Mouse (Mus musculus): ENCODE data around the gene Synrg. TPM values are rescaled to one million over a fixed set of nuclear protein-coding genes. Genes with fewer than 3 reads are reported as not detected.

Synrg gene
- total RNA-seq, 4 experiments from 2014 or later, result 49.3 to 73.8 (median 63.4) TPM

DNA sequence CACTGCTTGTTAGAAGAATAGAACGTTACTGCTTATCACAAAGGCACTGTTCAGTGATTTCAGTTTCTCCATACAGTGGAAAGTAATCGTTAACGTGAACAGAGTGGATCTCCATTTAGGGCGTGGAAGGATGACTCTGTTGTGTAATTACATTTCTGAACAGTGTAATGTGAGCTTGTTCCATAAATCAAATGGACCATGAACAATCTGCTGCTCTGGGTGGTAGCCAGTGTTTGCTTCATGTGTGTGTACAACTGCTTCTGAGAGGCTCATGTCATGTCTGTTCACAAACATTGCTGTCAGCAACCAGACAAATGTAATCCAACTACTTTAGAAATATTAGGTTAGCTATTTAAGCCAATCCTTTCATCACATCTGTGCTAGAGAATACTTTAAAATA lies 27.5 kb downstream of the Synrg start:
- DNase-seq, result no peak

GRCm38 (mm10) chr11:83993428-83993827 lies 29.2 kb downstream of the Synrg start:
- no peak for DNase-seq

DNA sequence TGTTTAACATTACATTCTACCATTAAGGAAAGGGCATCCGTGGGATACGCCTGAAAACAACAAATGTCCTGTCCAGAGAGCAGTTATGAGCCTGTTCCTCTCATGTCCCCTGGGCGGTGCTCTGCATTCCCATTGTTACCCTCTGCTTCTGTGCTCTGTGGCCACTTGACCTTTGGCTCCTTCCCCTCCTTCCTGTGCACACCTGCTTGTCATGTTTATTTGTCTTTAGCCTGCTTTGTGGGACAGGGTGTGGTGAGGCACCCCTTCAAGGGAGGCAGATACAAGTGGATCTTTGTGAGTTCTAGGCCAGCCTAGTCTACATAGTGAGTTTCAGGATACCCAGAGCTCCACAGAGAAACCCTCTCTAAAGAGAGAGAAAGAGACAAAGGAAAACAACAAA lies 30.3 kb downstream of the Synrg start:
- DNase-seq, result no peak

DNA sequence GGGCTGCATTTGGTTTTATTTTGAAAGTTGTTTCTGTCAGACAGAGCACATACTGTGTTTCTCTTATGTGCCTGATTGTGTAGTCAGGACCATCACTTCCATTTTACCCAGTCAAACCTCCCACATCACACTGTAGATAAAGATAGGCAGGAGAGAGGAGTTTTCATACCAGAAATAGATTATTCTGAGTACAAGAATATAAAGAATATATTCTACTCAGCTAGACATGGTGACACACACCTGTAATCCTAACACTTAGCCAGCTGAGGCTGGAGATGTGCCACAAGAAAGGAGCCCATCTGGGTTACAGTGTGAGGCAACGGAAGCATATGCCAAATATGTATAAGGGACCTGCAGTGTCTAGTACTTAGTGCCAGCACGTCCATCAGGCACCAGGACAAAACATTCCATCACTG lies 31.3 kb downstream of the Synrg start:
- no peak for DNase-seq

GRCm38 (mm10) chr11:83997171-83997868 lies 33.1 kb downstream of the Synrg start:
- no peak for DNase-seq

DNA sequence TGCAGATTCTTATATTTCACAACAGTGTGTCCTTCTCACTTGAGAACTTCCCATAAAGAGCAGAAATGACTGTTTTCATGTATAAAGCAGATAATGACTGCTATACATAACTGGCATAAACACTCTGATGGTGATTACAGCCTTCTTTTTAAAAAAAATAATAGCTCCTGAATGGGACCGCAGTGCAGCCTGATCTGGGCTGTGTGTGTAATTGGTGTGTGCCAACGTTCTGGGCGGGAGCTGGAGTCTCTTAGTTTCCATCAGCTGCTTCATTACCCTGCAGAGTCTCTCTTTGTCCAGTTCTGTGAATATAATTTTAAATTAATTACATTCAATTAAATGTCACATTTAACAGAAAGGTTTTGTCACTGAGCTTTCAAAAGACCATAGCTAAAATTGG lies 34.8 kb downstream of the Synrg start:
- no peak for DNase-seq

DNA sequence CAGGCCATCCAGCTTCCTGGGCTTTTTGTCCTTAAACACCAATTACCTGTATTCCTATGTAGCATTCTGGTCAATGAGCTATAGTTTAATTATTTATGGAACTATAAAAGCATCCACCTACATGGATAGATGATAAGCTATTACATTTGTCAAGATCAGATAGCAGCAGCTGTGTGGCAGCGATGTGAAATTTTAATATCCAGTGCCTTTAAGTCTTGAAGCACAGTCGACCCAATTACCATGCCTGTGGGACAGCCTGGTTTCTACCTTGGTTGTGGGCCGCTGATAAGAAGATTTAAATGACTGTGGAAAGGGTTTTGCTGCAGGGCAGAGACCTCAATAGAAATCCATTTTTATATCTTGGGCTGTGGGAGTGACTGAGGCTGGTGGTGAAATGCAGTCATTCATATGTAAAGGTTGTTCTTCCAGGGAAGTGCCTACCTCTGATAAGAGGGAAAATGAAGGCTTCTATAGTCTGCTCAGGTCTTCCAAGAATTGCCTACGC lies 35.2 kb downstream of the Synrg start:
- DNase-seq, result no peak

DNA sequence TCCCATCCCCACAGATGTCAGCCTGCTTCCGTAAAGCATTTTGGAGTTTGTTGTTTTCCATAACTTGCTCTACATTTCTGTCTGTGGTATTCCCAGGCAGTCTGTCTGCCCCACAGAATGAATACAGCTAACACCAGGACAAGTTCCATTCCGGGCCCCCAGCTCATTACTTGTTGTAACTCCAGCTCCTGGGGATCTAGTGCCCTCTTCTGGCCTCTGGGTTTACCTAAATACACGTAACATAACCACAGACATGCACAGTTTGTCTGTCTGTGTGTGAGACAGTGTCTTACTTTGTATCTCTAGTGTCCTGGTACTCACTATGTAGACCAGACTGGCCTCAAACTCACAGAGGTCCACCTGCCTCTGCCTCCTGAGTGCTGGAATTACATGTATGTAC lies 37.0 kb downstream of the Synrg start:
- no peak for DNase-seq

- no peak for DNase-seq
Measured at GRCm38 (mm10) chr11:84003986-84004385, 39.8 kb downstream of the Synrg start.

- no peak for DNase-seq
Measured at GRCm38 (mm10) chr11:84009001-84009400, 44.8 kb downstream of the Synrg start.

- DNase-seq, result no peak
Measured at GRCm38 (mm10) chr11:84010411-84010810, 46.2 kb downstream of the Synrg start.

DNA sequence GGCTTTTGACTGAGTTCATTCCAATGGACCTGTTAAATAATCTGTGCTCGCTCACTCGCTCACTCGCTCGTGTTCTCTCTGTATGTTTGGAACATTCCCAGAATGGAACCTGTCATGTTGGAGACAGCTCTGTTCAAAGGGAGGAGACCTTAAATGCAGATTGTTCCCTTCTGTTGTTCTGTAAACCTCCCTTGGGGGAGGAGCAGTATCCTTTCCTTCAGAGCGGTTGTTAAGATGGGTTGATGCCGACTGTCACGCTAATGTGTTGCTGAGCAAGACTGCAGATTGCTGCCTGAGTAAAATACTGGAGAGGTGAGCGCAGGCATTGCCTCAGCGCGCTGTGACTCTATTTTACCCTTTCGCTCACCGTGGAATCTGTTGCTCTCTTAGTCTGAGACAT lies 46.8 kb downstream of the Synrg start:
- DNase-seq, result no peak

- no peak for DNase-seq
Measured at GRCm38 (mm10) chr11:84011576-84011975, 47.3 kb downstream of the Synrg start.

GRCm38 (mm10) chr11:84013105-84013504 lies 48.9 kb downstream of the Synrg start:
- no peak for DNase-seq

GRCm38 (mm10) chr11:84016147-84016809 lies 52.0 kb downstream of the Synrg start:
- no peak for DNase-seq

GRCm38 (mm10) chr11:84016810-84017508 lies 52.7 kb downstream of the Synrg start:
- DNase-seq, result no peak

- DNase-seq, result no peak
Measured at GRCm38 (mm10) chr11:84027231-84027630, 63.0 kb downstream of the Synrg start.

- peak; percentile 36 for DNase-seq
Measured at GRCm38 (mm10) chr11:84028271-84029028, 64.2 kb downstream of the Synrg start.

DNA sequence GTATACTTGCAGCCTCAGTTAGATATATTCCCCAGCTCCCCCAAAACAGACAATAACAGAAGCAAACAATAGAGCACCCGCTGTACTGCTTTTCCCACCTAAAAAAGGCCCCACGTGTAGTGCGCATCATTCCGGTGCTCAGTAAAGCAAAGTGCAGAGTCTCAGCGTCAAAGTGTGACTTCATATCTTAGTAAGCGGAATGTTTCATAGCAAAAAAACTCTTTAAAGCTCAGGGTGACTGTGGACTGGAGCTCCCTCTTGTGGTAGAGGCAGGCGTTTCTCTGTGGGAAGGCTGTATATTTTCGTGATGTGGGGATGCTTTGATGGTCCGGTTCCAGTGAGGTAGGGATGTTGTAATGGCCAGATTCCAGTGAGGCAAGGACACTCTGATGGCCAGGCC lies 67.7 kb downstream of the Synrg start:
- DNase-seq, result peak; percentile 75

- DNase-seq, result no peak
Measured at GRCm38 (mm10) chr11:84032559-84032958, 68.3 kb downstream of the Synrg start.

GRCm38 (mm10) chr11:84033671-84034070 lies 69.4 kb downstream of the Synrg start:
- no peak for DNase-seq

DNA sequence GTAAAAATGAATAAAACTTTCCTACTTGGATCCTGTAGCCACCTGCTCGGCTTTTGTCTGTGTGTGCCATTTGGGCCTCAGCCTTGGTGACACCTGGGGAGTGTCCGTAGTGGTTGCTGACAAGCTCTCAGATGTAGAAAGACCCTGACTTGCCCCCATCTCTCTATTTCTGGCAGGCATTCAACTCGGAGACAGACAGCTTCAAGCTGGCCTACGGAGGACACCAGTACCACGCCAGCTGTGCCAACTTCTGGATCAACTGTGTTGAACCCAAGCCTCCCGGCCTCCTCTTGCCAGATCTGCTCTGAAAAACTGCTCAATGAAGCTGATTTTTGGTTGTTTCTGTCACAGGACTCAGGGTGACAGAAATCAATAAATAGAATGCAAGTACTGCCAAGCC lies 76.4 kb downstream of the Synrg start:
- no peak for DNase-seq
